Mouse (Mus musculus): ENCODE data around the gene Sergef. TPM values are rescaled to one million over a fixed set of nuclear protein-coding genes. Genes with fewer than 3 reads are reported as not detected.

Sergef gene
- 0.53 TPM for polyA plus RNA-seq (2014; fragmentation: Illumina TruSeq; extraction: RNeasy Lipid Tissue Mini Kit (QIAGEN cat#74804); ENCODE audit: low read depth, low replicate concordance)

DNA sequence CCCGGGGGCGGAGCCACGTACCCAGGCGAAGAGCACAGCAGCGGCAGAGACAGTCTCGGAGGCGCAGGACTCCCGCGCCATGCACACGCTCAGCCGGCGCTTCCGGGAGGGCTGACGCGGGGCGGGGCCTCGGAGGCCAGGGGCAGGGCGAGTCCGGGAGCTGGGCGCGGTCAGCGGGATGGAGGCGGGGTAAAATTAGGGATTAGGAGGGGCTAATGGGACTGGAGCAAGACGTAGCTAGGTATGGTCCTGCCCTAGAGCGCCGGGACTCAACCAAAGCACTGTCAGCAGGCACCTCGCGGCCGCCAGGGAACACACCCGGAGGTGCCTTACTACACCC is at the start of gene Sergef:
Gene Sergef (minus strand): TSS at position 116 of the 340 bp plus-strand sequence.

DNA sequence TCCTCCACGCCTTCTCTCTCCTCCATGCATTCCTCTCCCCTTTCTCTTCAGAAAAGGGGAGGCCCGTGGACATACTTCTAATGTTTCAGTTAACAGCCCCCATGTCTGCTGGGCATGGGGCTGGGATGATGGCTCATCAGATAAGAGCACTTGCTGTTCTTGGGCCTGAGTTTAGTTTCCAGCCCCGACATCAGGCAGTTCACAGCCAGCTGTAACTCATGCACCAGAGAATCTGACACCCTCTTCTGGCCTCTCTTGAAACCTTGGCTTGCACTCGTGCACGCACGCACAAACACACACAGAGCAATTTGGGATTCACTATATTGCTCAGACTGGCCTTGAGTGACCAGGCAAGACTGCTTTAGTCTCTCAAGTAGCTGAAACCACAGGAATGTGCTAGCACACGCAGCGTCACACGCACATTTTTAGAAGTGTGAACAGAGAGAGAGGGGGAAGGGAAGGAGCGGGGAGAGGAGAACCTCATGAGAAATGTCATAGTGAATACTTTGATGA is 32.6 kb upstream of the Sergef start, which contains the start of gene Tph1:
Gene Tph1 (minus strand): TSS at position 378 of the 513 bp plus-strand sequence.

DNA sequence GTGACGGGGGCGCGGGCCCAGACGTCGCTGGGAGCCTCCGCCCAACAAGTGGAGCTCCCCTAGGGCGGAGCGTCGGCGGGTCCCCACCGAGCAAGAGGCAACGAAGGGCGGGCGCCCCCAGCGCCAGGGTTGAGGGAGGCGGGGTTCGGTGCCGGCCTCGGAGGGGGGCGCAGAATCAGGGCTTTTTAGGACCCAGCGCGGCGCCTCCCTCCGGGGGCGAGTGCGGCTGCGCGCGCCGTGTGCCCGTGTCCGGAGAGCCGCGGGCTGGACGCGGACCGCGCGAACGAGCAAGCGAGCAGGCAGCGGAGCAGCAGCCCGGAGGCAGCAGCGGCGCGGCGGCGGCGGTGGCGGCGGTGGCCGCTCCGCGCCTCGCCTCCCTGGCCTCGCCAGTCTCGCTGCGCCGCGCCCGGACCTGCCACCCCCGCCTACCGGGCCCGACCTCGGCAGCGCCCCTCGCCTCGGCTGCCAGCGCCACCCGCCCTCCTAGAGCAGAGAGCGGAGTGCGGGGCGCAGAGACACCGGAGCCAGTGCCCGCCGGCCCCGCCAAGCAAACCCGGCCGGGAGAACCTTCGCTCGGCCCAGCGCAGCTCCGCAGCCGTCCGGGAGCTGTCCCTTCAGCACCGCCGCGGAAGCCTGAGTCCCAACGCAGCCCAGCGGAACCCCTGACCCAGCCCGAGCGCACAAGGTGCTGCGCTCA is 243.2 kb downstream of the Sergef start, which contains the start of gene Kcnc1:
Gene Kcnc1 (plus strand): TSS at position 267 of the 697 bp plus-strand sequence.

Other genes with a start within 250 kb of the Sergef start
- not detected for gene Kcnc1, start 243.3 kb downstream of the Sergef start, polyA plus RNA-seq (2014; fragmentation: Illumina TruSeq; extraction: RNeasy Lipid Tissue Mini Kit (QIAGEN cat#74804); ENCODE audit: low read depth, low replicate concordance)
- gene Tph1, start 32.7 kb upstream of the Sergef start, polyA plus RNA-seq (2014; fragmentation: Illumina TruSeq; extraction: RNeasy Lipid Tissue Mini Kit (QIAGEN cat#74804); ENCODE audit: low read depth, low replicate concordance) = not detected
- 1.7 TPM for gene Saal1, start 70.9 kb upstream of the Sergef start, polyA plus RNA-seq (2014; fragmentation: Illumina TruSeq; extraction: RNeasy Lipid Tissue Mini Kit (QIAGEN cat#74804); ENCODE audit: low read depth, low replicate concordance)
- 2.5 TPM for gene Saa3, start 75.9 kb upstream of the Sergef start, polyA plus RNA-seq (2014; fragmentation: Illumina TruSeq; extraction: RNeasy Lipid Tissue Mini Kit (QIAGEN cat#74804); ENCODE audit: low read depth, low replicate concordance)
- 131 TPM for gene Saa4, start 92.8 kb upstream of the Sergef start, polyA plus RNA-seq (2014; fragmentation: Illumina TruSeq; extraction: RNeasy Lipid Tissue Mini Kit (QIAGEN cat#74804); ENCODE audit: low read depth, low replicate concordance)
- gene Saa1, start 103.2 kb upstream of the Sergef start, polyA plus RNA-seq (2014; fragmentation: Illumina TruSeq; extraction: RNeasy Lipid Tissue Mini Kit (QIAGEN cat#74804); ENCODE audit: low read depth, low replicate concordance) = 34.8 TPM
- gene Saa2, start 112.0 kb upstream of the Sergef start, polyA plus RNA-seq (2014; fragmentation: Illumina TruSeq; extraction: RNeasy Lipid Tissue Mini Kit (QIAGEN cat#74804); ENCODE audit: low read depth, low replicate concordance) = 15.8 TPM
- gene Hps5, start 156.3 kb upstream of the Sergef start, polyA plus RNA-seq (2014; fragmentation: Illumina TruSeq; extraction: RNeasy Lipid Tissue Mini Kit (QIAGEN cat#74804); ENCODE audit: low read depth, low replicate concordance) = 10.3 TPM
- 45.7 TPM for gene Gtf2h1, start 156.3 kb upstream of the Sergef start, polyA plus RNA-seq (2014; fragmentation: Illumina TruSeq; extraction: RNeasy Lipid Tissue Mini Kit (QIAGEN cat#74804); ENCODE audit: low read depth, low replicate concordance)
- 219 TPM for gene Ldha, start 201.7 kb upstream of the Sergef start, polyA plus RNA-seq (2014; fragmentation: Illumina TruSeq; extraction: RNeasy Lipid Tissue Mini Kit (QIAGEN cat#74804); ENCODE audit: low read depth, low replicate concordance)
- not detected for gene Ldhc, start 221.4 kb upstream of the Sergef start, polyA plus RNA-seq (2014; fragmentation: Illumina TruSeq; extraction: RNeasy Lipid Tissue Mini Kit (QIAGEN cat#74804); ENCODE audit: low read depth, low replicate concordance)

All from liver, adult 10 weeks (tissue).